Mouse (Mus musculus) embryonic facial prominence, embryonic 13.5 days (tissue): ENCODE data around the gene Anxa8. TPM values are rescaled to one million over a fixed set of nuclear protein-coding genes. Genes with fewer than 3 reads are reported as not detected.

Source experiments
- ATAC-seq: fragments of 200-750 bp; cut with Nextera tagmentation; 2 replicates; pipeline ENCODE4 v1.8.0; 2017; ENCODE audit warnings: low read depth; ENCODE audit not compliant: insufficient number of reproducible peaks, insufficient read depth, low FRiP score, low TSS enrichment
- H3K27ac ChIP-seq: fragments of 300-500 bp; sonication (generic); 2 replicates; pipeline ENCODE4 v1.5.1; 2015; ENCODE audit warnings: moderate library complexity, mild to moderate bottlenecking, inconsistent platforms
- H3K27me3 ChIP-seq: fragments of 300-500 bp; sonication (generic); 2 replicates; pipeline ENCODE4 v1.6.1; 2015; ENCODE audit warnings: mild to moderate bottlenecking, inconsistent platforms
- H3K36me3 ChIP-seq: fragments of 300-500 bp; sonication (generic); 2 replicates; pipeline ENCODE4 v1.6.1; 2015; ENCODE audit warnings: mild to moderate bottlenecking, inconsistent platforms
- H3K4me1 ChIP-seq: fragments of 300-500 bp; sonication (generic); 2 replicates; pipeline ENCODE4 v1.6.1; 2015; ENCODE audit warnings: inconsistent platforms
- H3K4me2 ChIP-seq: fragments of 300-500 bp; sonication (generic); 2 replicates; pipeline ENCODE4 v1.6.1; 2015; ENCODE audit warnings: moderate library complexity, mild to moderate bottlenecking, inconsistent platforms
- H3K4me3 ChIP-seq: fragments of 300-500 bp; sonication (generic); 2 replicates; pipeline ENCODE4 v1.5.1; 2015; ENCODE audit warnings: mild to moderate bottlenecking, inconsistent platforms
- H3K9ac ChIP-seq: fragments of 300-500 bp; sonication (generic); 2 replicates; pipeline ENCODE4 v1.6.1; 2015; ENCODE audit warnings: mild to moderate bottlenecking, inconsistent platforms
- H3K9me3 ChIP-seq: fragments of 300-500 bp; sonication (generic); 2 replicates; pipeline ENCODE4 v1.6.1; 2016; ENCODE audit warnings: inconsistent platforms
- WGBS: fragments of 180-500 bp; shearing (Covaris S2); methylation state at CpG from one replicate; pipeline ENCODE4 v1.1.7; 2015; ENCODE audit warnings: mixed read lengths; 5-methylcytosine and 5-hydroxymethylcytosine counted together
- polyA plus RNA-seq: library from polyadenylated mRNA; unstranded; fragments of >200 nt; fragmentation: Nextera tagmentation; extraction: Ambion mirVana; gene quantifications from 2 replicates; pipeline ENCODE4 v1.2.1, GENCODE M21; 2015

The Anxa8 gene
- polyA plus RNA-seq: 20.1 and 23.0 TPM in 2 replicates

- peak within 1 kb of the TSS; percentile 11 for H3K4me2 ChIP-seq
- no peaks in the 10 kb centered on the region for H3K27me3 ChIP-seq
- no peaks in the 10 kb centered on the region for H3K9me3 ChIP-seq
- 68% methylated on average over 4 of the region's 4 CpGs for WGBS
- ATAC-seq: no peak
- no peak within 1 kb of the TSS for H3K4me3 ChIP-seq
- H3K9ac ChIP-seq: no peak within 1 kb of the TSS
- H3K4me1 ChIP-seq: no peaks in the 10 kb centered on the region
- H3K27ac ChIP-seq: peak within 1 kb of the TSS; percentile 28; the same call in 1 of the 2 replicates
- H3K36me3 ChIP-seq: no peaks in the 10 kb centered on the region
Observed at GRCm38 (mm10) chr14:34085731-34086130, at the start of gene Anxa8. Gene Anxa8 (plus strand): TSS chr14:34085981.

GRCm38 (mm10) chr14:34041241-34041640 lies 44.5 kb upstream of the Anxa8 start:
- no peak overlapping the region for H3K4me2 ChIP-seq
- no peak for ATAC-seq
- H3K9ac ChIP-seq: no peak overlapping the region
- H3K4me3 ChIP-seq: no peak overlapping the region
- H3K4me1 ChIP-seq: no peaks in the 10 kb centered on the region
- H3K27me3 ChIP-seq: no peaks in the 10 kb centered on the region
- no peaks in the 10 kb centered on the region for H3K36me3 ChIP-seq
- 78% methylated on average over 4 of the region's 4 CpGs for WGBS
- no peaks in the 10 kb centered on the region for H3K9me3 ChIP-seq
- H3K27ac ChIP-seq: no peak overlapping the region

GRCm38 (mm10) chr14:34043341-34043740 lies 42.4 kb upstream of the Anxa8 start:
- Histone ChIP-seq H3K4me1 (no peaks in the 10 kb centered on the region), H3K27me3 (no peaks in the 10 kb centered on the region), H3K9me3 (no peaks in the 10 kb centered on the region), H3K27ac (no peak overlapping the region), H3K4me3 (no peak overlapping the region), H3K9ac (no peak overlapping the region), H3K36me3 (no peaks in the 10 kb centered on the region), H3K4me2 (no peak overlapping the region)
- no peak for ATAC-seq
- 60% methylated on average over 3 of the region's 3 CpGs for WGBS

GRCm38 (mm10) chr14:34050101-34050779 lies 35.5 kb upstream of the Anxa8 start:
- Histone ChIP-seq H3K4me1 (peaks cover 7% of the 10 kb centered on the region; the same call in 1 of the 2 replicates), H3K36me3 (no peaks in the 10 kb centered on the region), H3K27ac (no peak overlapping the region), H3K4me3 (no peak overlapping the region), H3K9ac (no peak overlapping the region), H3K27me3 (no peaks in the 10 kb centered on the region), H3K4me2 (no peak overlapping the region), H3K9me3 (no peaks in the 10 kb centered on the region)
- WGBS: 61% methylated on average over 5 of the region's 5 CpGs
- ATAC-seq: 0 out of 2 replicates have a peak, but pooled peaks have one; percentile 6

GRCm38 (mm10) chr14:34052516-34052915 lies 33.3 kb upstream of the Anxa8 start, which contains the start of gene Antxrl:
Gene Antxrl (plus strand): TSS chr14:34052707.
- ATAC-seq: no peak
- 91% methylated on average over 6 of the region's 6 CpGs for WGBS
- Histone ChIP-seq H3K27me3 (no peaks in the 10 kb centered on the region), H3K27ac (no peak within 1 kb of the TSS), H3K4me3 (no peak within 1 kb of the TSS), H3K4me2 (no peak within 1 kb of the TSS), H3K36me3 (no peaks in the 10 kb centered on the region), H3K9ac (no peak within 1 kb of the TSS), H3K4me1 (peaks cover 7% of the 10 kb centered on the region; the same call in 1 of the 2 replicates), H3K9me3 (no peaks in the 10 kb centered on the region)

GRCm38 (mm10) chr14:34071665-34072064 lies 14.1 kb upstream of the Anxa8 start:
- Histone ChIP-seq H3K27me3 (no peaks in the 10 kb centered on the region), H3K4me3 (no peak overlapping the region), H3K9ac (no peak overlapping the region), H3K27ac (no peak overlapping the region), H3K4me1 (no peaks in the 10 kb centered on the region), H3K9me3 (no peaks in the 10 kb centered on the region), H3K36me3 (no peaks in the 10 kb centered on the region), H3K4me2 (no peak overlapping the region)
- ATAC-seq: no peak
- 49% methylated on average over 6 of the region's 6 CpGs for WGBS

GRCm38 (mm10) chr14:34075346-34075745 lies 10.4 kb upstream of the Anxa8 start:
- 0 out of 2 replicates have a peak, but pooled peaks cover under 1% of the 10 kb centered on the region for H3K4me1 ChIP-seq
- ATAC-seq: no peak
- no peak overlapping the region for H3K9ac ChIP-seq
- no peaks in the 10 kb centered on the region for H3K9me3 ChIP-seq
- no peaks in the 10 kb centered on the region for H3K36me3 ChIP-seq
- 20% methylated on average over 4 of the region's 4 CpGs for WGBS
- no peaks in the 10 kb centered on the region for H3K27me3 ChIP-seq
- H3K27ac ChIP-seq: no peak overlapping the region
- no peak overlapping the region for H3K4me2 ChIP-seq
- H3K4me3 ChIP-seq: no peak overlapping the region

GRCm38 (mm10) chr14:34077222-34077621 lies 8.6 kb upstream of the Anxa8 start:
- WGBS: 50% methylated on average over 5 of the region's 5 CpGs
- Histone ChIP-seq H3K27me3 (no peaks in the 10 kb centered on the region), H3K4me2 (no peak overlapping the region), H3K4me3 (no peak overlapping the region), H3K36me3 (no peaks in the 10 kb centered on the region), H3K4me1 (peaks cover 4% of the 10 kb centered on the region; the same call in 1 of the 2 replicates), H3K27ac (no peak overlapping the region), H3K9ac (no peak overlapping the region), H3K9me3 (no peaks in the 10 kb centered on the region)
- no peak for ATAC-seq

- WGBS: 74% methylated on average over 4 of the region's 4 CpGs
- no peak overlapping the region for H3K9ac ChIP-seq
- no peak overlapping the region for H3K4me3 ChIP-seq
- no peak for ATAC-seq
- H3K27me3 ChIP-seq: no peaks in the 10 kb centered on the region
- H3K36me3 ChIP-seq: no peaks in the 10 kb centered on the region
- no peaks in the 10 kb centered on the region for H3K9me3 ChIP-seq
- H3K4me2 ChIP-seq: no peak overlapping the region
- H3K27ac ChIP-seq: no peak overlapping the region
- peaks cover 4% of the 10 kb centered on the region; the same call in 1 of the 2 replicates for H3K4me1 ChIP-seq
Observed at GRCm38 (mm10) chr14:34078293-34078692, 7.5 kb upstream of the Anxa8 start.

- H3K27me3 ChIP-seq: no peaks in the 10 kb centered on the region
- peaks cover 4% of the 10 kb centered on the region; the same call in 1 of the 2 replicates for H3K4me1 ChIP-seq
- ATAC-seq: no peak
- H3K9ac ChIP-seq: 0 out of 2 replicates have a peak overlapping the region, but pooled peaks have one; percentile 33
- WGBS: 11% methylated on average over 11 of the region's 11 CpGs
- H3K27ac ChIP-seq: no peak overlapping the region
- no peaks in the 10 kb centered on the region for H3K9me3 ChIP-seq
- H3K36me3 ChIP-seq: no peaks in the 10 kb centered on the region
- no peak overlapping the region for H3K4me3 ChIP-seq
- H3K4me2 ChIP-seq: no peak overlapping the region
Observed at GRCm38 (mm10) chr14:34080321-34080997, 5.3 kb upstream of the Anxa8 start.

GRCm38 (mm10) chr14:34086806-34087205 lies 1.0 kb downstream of the Anxa8 start:
- WGBS: 64% methylated on average over 4 of the region's 4 CpGs
- Histone ChIP-seq H3K9me3 (no peaks in the 10 kb centered on the region), H3K27me3 (no peaks in the 10 kb centered on the region), H3K9ac (no peak overlapping the region), H3K4me2 (peak overlapping the region; percentile 11), H3K27ac (no peak overlapping the region), H3K4me3 (no peak overlapping the region), H3K36me3 (no peaks in the 10 kb centered on the region), H3K4me1 (no peaks in the 10 kb centered on the region)
- ATAC-seq: no peak
